Mouse (Mus musculus) CD4-positive helper T cell, adult 2 months (primary cell): Measurements from ENCODE around the gene Rnase11.
"Not testable (repeated sequence)": the region's sequence is repeated elsewhere in the genome, so short reads cannot be mapped to it uniquely, and the experiment has no call there.

Experiments
- DNase-seq: peaks from one replicate; pipeline ENCODE4 v3.0.0-alpha.2; 2012; ENCODE audit warnings: low read depth, missing footprints, low spot score

Gene Rnase11

GRCm38 (mm10) chr14:51081035-51081434 lies 31.1 kb upstream of the Rnase11 start:
- DNase-seq: no peak

- no peak for DNase-seq
These were observed 29.2 kb upstream of the Rnase11 start for GRCm38 (mm10) chr14:51079180-51079579.

DNA sequence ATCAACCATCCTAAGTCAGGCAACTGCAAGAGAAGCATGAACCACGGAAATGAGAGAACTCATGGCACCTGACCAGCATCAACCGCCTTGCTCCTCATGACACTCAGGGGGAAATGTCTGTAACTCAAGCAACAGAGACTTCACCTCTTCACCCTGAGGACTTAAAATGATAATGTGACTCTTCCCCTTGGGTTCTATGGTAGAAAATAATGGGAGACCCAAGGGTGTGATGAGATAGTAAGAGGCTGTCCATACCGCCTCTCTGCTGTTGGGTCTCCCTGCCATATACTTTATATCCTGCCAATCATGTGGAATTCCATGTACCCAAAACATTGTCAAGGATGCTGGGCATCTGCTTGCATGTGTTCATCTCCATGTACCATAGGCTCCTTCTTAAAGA lies 24.4 kb upstream of the Rnase11 start, which contains the start of gene Olfr750:
Gene Olfr750, minus strand, starts transcription at position 101 of the 400 bp plus-strand sequence.
- no peak for DNase-seq

- DNase-seq: peak; percentile 71
These were observed 19.7 kb upstream of the Rnase11 start for GRCm38 (mm10) chr14:51069617-51070016.

DNA sequence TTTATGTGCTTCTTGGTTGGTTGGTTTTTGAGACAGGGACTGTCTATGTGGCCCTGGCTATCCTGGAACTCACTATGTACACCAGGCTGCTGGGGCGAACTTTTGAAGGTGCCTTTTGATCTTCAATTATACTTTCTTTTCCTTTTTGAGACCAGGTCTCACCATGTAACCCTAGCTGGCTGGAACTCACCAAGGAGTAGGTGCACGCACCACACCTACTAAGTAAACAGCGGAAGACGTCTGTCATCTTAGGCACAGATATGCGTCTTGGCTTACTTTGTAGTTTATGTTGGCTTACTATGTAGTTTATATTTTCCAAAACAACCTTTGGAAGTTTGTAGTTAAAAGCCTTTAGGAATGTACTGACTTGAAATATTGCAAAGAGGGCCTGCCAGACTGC lies 19.0 kb upstream of the Rnase11 start:
- no peak for DNase-seq

DNA sequence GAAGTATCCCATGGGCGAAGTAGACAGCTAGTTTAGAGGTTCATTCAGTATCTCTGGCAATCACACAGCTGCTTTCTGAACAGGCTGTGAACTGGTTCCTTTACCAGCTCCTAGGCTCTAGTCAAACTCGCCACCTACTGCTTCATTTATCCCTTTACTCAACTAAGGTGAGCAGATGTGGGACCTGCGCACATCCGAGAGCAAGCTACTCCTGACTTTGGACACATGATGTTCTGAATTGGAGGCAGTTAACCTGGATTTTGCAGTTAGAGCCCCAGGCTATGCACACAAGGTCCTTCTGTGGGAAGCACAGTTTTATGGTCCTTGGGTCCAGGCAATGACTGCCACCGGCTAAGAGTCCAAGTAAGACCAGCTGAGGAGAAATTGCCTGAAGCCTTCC lies 10.8 kb upstream of the Rnase11 start:
- no peak for DNase-seq

DNA sequence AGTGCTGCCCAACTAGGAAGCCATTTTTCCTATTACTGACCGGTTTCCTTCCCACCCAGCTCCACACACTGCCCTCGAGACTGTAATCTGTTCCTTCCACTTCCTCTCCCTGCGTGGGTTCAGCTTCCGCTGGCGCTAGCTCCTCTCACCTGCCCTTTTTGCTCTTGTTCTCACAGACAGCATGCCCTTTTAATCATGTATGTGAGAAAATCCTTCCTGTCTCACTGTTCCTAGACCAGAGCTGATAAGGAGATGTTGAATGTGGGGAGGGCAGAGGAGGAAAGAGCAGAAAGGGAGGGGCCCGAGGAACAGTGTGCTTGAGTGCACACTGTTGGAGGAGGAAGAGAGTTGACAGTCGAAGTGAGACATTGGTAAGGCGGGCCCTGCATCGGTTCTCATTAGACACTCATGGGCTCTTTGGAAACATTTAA lies 7.5 kb upstream of the Rnase11 start, which contains the start of gene Rnase12:
Gene Rnase12, minus strand, starts transcription at position 261 of the 431 bp plus-strand sequence.
- peak; percentile 34 for DNase-seq

- DNase-seq: no peak
These were observed 4.6 kb upstream of the Rnase11 start for GRCm38 (mm10) chr14:51054243-51055237.

- DNase-seq: no peak
These were observed 3.2 kb upstream of the Rnase11 start for GRCm38 (mm10) chr14:51053176-51053575.

- DNase-seq: no peak
These were observed 2.0 kb upstream of the Rnase11 start for GRCm38 (mm10) chr14:51051941-51052340.

DNA sequence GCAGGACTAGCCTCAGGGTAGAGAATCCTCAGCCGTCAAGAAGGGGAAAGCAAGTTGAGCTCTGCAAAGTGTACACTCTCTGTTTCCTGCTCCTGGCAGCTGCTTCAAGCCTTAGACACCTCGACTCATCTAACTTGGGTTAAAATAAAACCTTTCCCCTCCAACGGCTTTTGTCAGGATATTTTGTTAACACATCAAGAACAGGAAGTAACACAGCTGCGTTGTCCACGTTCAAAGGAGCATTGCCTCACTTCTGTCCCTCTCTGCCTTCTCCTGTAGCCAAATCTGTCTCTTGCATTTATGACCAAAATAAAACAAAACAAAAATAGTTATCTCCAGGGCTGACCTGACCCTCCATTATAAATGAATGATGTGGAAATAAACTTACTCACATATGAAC lies 2.1 kb downstream of the Rnase11 start:
- no peak for DNase-seq

DNA sequence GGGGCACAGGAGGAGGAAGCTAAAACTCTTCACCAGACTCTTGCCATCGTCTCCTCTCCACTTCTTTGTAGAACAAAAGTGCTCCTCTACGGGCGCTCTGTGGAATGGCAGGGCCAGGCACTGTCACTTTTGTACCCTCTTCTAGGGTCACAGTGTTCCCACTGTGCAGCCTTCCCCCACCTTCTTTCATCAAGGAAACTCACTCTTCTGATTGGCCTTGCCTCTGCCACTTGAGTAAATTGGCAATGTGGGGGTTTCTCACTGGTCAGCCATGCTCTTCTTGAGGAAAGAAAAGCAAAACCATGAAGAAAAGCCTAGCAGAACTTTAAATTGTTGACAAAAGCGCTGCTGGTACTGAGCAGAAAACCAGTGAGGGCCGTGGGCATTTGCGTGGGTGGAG lies 8.2 kb downstream of the Rnase11 start, which contains the start of gene Rnase9:
Gene Rnase9, minus strand, starts transcription at position 101 of the 400 bp plus-strand sequence.
- DNase-seq: no peak

DNA sequence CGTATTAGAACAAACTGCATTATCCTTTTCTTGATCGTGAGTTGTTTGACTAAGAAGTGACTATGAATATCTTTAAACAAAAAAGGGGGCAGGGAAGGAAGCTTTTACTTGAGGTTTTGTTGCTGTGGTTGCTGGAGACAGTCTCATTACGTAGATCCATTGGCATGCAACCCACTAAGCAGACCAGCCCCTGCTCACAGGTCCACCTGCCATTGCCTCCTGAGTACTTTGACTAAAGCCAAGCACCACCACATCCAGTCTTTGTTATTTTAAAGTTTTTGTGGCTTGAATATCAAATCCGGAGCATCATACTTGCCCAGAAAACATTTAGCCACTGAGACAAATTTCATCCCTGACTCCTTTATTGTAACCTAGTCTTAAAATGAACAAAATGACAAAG lies 13.7 kb downstream of the Rnase11 start:
- DNase-seq: no peak

DNA sequence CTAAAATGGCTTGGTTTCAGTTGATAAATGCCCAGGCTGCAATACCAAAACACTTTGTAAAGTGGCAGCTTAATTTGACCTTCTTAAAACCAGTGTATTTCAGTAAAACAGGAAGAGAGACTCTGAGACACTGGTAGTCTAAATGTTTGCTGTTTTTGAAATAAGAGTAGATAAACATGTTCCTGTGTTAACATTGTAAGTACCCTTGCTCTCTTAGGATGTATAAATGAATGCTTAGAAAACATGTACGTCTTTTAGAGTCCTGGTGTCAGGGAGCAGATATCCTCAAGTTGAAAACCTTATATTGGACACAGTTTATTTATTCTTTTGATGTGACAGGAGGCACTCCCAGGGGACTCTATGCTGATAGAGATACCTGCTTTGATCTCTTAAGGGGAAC lies 14.8 kb downstream of the Rnase11 start:
- no peak for DNase-seq

GRCm38 (mm10) chr14:51027387-51028155 lies 22.4 kb downstream of the Rnase11 start:
- peak; percentile 14 for DNase-seq

DNA sequence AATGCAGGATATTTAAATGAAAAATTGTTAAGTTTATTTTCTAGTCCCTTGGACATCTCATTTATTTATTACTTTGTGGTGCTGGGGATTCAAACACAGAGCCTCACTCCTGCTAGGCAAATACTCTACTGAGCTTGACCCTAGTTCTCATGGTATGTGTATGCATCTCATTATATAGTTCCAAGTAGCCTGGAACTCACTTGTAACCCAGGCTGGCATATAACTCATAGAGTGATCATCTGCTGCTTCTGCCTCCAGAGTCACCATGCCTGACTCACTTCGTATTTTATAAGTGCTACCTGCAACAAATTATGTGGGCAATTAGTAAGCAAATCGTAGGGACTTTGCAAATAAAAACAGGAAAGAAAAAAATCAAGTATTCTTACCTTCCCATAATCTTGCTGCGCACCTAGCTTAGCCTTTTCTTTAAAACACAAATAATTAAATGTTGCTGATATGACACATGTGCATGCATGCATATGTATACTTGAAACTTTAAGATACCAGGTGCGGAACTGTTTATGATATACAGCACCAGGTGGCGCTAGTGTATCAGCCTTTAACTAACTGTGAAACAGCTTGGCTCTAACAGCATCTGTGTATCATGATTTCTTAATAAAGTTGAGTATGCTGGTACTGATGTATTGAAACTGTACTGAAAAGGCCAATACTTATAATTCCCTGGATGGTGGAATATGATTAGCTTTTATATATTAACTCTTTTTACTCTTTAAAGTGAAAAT lies 23.4 kb downstream of the Rnase11 start:
- DNase-seq: peak; percentile 83

DNA sequence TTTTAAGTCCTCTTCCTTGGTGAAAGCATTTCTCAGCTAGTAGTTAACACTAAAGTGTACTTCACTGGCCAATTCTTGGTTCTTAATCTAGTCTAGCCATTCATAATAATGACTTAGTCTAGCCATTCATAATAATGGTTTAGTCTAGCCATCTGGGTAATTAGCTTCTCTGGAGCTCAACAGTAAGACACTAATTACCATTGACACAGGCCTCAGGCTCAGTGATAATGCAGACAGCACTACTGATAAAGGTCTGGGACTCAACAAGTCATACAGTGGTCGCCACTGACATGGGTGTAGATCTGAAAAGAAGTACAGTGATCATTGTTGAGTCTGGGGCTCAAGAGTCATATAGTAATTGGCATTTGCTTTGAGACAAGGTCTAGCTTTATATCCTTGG lies 25.1 kb downstream of the Rnase11 start:
- no peak for DNase-seq

DNA sequence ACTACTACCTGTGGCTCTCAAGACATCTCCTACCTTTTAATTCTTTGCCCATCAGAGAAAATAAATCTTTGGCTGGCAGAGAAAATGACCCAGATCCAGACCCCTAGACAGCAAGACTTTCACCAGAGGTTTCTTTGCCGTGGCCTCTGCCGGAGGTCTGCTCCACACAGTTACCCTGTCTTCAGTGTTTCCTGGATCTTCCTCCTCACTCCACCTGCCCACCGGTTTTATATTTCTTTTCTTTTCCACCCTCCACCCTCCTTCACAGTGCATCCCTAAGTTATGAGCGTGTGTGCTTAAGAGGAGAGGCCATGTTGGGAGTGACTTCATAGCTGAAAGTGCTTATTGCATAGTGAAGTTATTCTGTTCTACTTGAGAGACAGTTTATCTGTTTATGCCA lies 26.5 kb downstream of the Rnase11 start:
- no peak for DNase-seq

- no peak for DNase-seq
These were observed 32.7 kb downstream of the Rnase11 start for GRCm38 (mm10) chr14:51017256-51017655.

DNA sequence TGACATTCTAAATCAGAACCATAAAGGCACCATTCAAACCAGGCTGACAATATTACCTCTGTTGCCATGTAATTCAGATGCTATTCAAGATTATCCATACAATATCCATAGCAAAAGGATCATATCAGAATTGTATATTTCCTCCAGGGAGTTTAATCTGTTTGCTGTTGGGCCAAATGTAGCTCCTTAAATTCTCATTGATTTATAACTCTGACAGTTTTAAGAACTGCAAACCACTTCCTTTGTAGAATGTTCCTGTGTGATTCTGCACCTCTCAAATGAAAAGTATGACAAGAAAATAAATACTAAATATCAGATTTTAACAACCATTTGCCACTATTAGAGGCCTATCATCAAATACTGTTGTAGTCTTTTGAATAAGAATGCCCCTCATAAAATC lies 34.2 kb downstream of the Rnase11 start:
- no peak for DNase-seq

DNA sequence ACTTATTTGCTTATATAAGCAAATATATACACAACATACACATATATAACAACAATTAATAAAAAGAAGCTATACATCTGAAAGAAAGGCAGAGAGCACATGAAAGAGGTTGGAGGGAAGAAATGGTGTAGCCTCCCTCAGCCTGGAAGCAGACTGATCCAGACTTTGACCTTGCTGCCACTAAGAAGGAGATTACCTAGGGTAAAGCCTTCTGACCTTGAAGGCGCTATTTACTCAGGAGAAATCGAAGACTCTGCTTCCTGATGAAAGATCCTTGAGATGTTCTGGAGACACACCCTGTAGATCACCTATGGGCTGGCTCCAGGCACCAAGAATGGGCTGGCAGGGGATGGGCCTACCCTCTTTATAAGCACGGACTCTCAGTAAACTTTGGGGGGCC lies 35.2 kb downstream of the Rnase11 start:
- not testable (repeated sequence) for DNase-seq
